In genomic region chr11:68807787-68808186, GRCm38 (mm10) we compare ENCODE assay signal across 8 mouse cellular contexts.
DNase-seq lines count a peak whose midpoint lies in the region; ATAC-seq and TF ChIP-seq lines count a peak whose summit lies in the region.

No protein-coding gene starts in this region.

- peaks cover 99% of the 10 kb centered on the region for H3K36me3 ChIP-seq in lung, embryonic 14.5 days (ENCODE audit: insufficient read depth)

- no peaks in the 10 kb centered on the region for H3K4me1 ChIP-seq in lung, embryonic 14.5 days (ENCODE audit: insufficient read depth)

- H3K9me3 ChIP-seq in lung, embryonic 14.5 days (ENCODE audit: low read depth, low read length): no peaks in the 10 kb centered on the region

- no peak overlapping the region for H3K4me3 ChIP-seq in gastrocnemius, adult 2 months
- H3K4me3 ChIP-seq in lung, embryonic 14.5 days (ENCODE audit: low read depth, low read length): no peak overlapping the region

- H3K27ac ChIP-seq in gastrocnemius, adult 2 months: no peak overlapping the region
- H3K27ac ChIP-seq in lung, embryonic 14.5 days (ENCODE audit: low read depth): no peak overlapping the region

- DNase-seq in 416B (ENCODE audit: low read depth): peak; percentile 61
- DNase-seq in NIH3T3 (ENCODE audit: low read depth): peak; percentile 83
- peak; percentile 90 to 94 for DNase-seq in cerebellum, postnatal 10 days
- peak; percentile 78 for DNase-seq in gastrocnemius, adult 2 months
- DNase-seq in layer of hippocampus, adult 18-20 months (ENCODE audit: low spot score in 2 of 2): peak; percentile 34 to 68
- DNase-seq in lung, embryonic 14.5 days: peak; percentile 85
- DNase-seq in right cerebral cortex, adult 2 months (ENCODE audit: low spot score in 2 of 2): peak; percentile 70 to 77
- DNase-seq in urinary bladder, adult 2 months (ENCODE audit: low spot score): peak; percentile 50

- peak; percentile 99; the same call in 1 of the 2 replicates for TF ChIP-seq CTCF in gastrocnemius, adult 2 months (IDR thresholded peaks at IDR 0.05)
- TF ChIP-seq CTCF in lung, embryonic 14.5 days (IDR thresholded peaks at IDR 0.05; ENCODE audit: low read depth): peak; percentile 97

- intact Hi-C loops in gastrocnemius, adult 2 months (cut with DNase I): loop anchor here (1.0 to 10.0 kb wide), 3 partner anchors 68 to 323 kb away; no protein-coding TSS in a partner anchor

- 37% methylated on average over 6 of the region's 6 CpGs for WGBS in lung, embryonic 14.5 days

- H3K4me2 ChIP-seq in lung, embryonic 14.5 days: no peak overlapping the region

- no peak overlapping the region for H3K9ac ChIP-seq in lung, embryonic 14.5 days

- no peak for ATAC-seq in lung, embryonic 14.5 days (ENCODE audit: insufficient read depth)

- H3K27me3 ChIP-seq in lung, embryonic 14.5 days (ENCODE audit: insufficient read depth, low read length): no peaks in the 10 kb centered on the region
